Mouse (Mus musculus): ENCODE results near the gene Ascl3. TPM values are rescaled to one million over a fixed set of nuclear protein-coding genes. Genes with fewer than 3 reads are reported as not detected.

Ascl3 gene
- polyA plus RNA-seq, 1 experiment from 2014 or later: not detected

DNA sequence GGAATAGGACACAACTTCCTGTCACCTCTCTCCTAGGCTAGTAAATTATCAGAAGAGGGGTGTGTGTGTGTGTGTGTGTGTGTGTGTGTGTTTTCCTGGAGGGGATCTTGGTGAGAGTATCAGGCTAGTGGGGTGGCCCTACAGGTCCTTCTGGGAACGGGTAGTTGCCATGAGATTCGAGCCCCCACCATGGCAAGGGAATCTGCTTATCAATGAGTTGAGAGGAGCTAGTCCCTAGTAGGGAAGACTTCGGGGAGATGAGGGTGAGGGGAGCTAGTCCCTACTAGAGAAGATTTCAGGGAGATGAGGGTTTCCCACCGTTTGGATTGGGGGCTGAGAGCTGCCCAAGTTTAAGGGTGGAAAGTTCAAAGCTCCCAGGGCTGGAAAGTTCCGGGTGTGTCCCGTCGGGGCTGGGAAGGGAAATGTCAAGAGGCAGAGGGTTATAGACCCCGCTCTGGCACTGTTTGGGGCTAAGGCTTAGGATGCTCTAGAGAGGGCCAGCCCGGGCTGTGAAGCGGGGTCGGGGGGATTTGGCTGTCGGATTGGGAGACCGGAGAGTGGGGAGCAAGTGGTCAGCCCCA is 20.0 kb upstream of the Ascl3 start:
- Histone ChIP-seq H3K9ac (peak overlapping the region; percentile 80), H3K27me3 (ENCODE audit: control insufficient read depth, insufficient read depth, low read length) (no peaks in the 10 kb centered on the region), H3K27ac (peak overlapping the region; percentile 84), H3K36me3 (replicated peaks; ENCODE audit: control insufficient read depth, insufficient read depth) (peaks cover 6% of the 10 kb centered on the region), H3K9me3 (ENCODE audit: control insufficient read depth, low read length) (no peaks in the 10 kb centered on the region), H3K4me1 (replicated peaks; ENCODE audit: control insufficient read depth, insufficient read depth, low read length) (peaks cover 16% of the 10 kb centered on the region), H3K4me2 (replicated peaks) (peak overlapping the region; percentile 79), H3K4me3 (replicated peaks; ENCODE audit: low read length) (peak overlapping the region; percentile 52)
- no peak for DNase-seq (ENCODE audit: low spot score)
- ATAC-seq (ENCODE audit: low FRiP score): no peak
- WGBS: 6% methylated on average over 13 of the region's 13 CpGs

DNA sequence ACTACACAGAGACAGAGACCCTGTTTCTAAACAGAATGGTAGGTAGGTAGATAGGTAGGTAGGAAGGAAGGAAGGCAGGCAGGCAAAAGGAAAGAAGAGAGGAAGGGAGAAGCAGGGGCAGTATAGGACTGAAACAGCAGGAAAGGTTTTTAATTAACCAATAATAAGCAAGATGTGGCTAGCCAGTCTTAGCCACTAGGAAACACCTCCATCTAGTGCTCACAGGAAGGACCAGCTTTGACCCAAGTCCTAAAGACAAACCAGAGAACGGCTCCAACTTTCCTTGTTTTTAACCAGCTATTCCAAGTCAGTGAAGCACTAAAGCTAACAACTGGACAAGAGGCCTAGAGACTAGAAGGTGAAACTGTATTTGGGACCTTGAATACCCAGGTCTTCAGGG is 16.2 kb upstream of the Ascl3 start:
- 68% methylated on average over 1 of the region's 1 CpGs for WGBS

GRCm38 (mm10) chr7:109741703-109742102 is 10.2 kb upstream of the Ascl3 start:
- Histone ChIP-seq H3K27me3 (ENCODE audit: control insufficient read depth, insufficient read depth, low read length) (no peaks in the 10 kb centered on the region), H3K9ac (no peak overlapping the region), H3K9me3 (ENCODE audit: control insufficient read depth, low read length) (no peaks in the 10 kb centered on the region), H3K4me1 (replicated peaks; ENCODE audit: control insufficient read depth, insufficient read depth, low read length) (no peaks in the 10 kb centered on the region), H3K4me2 (replicated peaks) (no peak overlapping the region), H3K27ac (no peak overlapping the region), H3K36me3 (replicated peaks; ENCODE audit: control insufficient read depth, insufficient read depth) (peaks cover 91% of the 10 kb centered on the region), H3K4me3 (replicated peaks; ENCODE audit: low read length) (no peak overlapping the region)
- no peak for ATAC-seq (ENCODE audit: low FRiP score)
- no peak for DNase-seq (ENCODE audit: low spot score)
- 93% methylated on average over 4 of the region's 4 CpGs for WGBS

More for the DNA sequence above, 16.2 kb upstream of the Ascl3 start:
- H3K27ac ChIP-seq: no peak overlapping the region
- H3K4me3 ChIP-seq (replicated peaks; ENCODE audit: low read length): no peak overlapping the region
- no peaks in the 10 kb centered on the region for H3K27me3 ChIP-seq (ENCODE audit: control insufficient read depth, insufficient read depth, low read length)
- DNase-seq (ENCODE audit: low spot score): no peak
- ATAC-seq (ENCODE audit: low FRiP score): no peak
- H3K4me2 ChIP-seq (replicated peaks): no peak overlapping the region
- peaks cover 42% of the 10 kb centered on the region for H3K36me3 ChIP-seq (replicated peaks; ENCODE audit: control insufficient read depth, insufficient read depth)
- H3K9me3 ChIP-seq (ENCODE audit: control insufficient read depth, low read length): no peaks in the 10 kb centered on the region
- peaks cover 6% of the 10 kb centered on the region for H3K4me1 ChIP-seq (replicated peaks; ENCODE audit: control insufficient read depth, insufficient read depth, low read length)
- H3K9ac ChIP-seq: no peak overlapping the region

GRCm38 (mm10) chr7:109741060-109741459 is 9.5 kb upstream of the Ascl3 start:
- Histone ChIP-seq H3K36me3 (replicated peaks; ENCODE audit: control insufficient read depth, insufficient read depth) (peaks cover 91% of the 10 kb centered on the region), H3K27me3 (ENCODE audit: control insufficient read depth, insufficient read depth, low read length) (no peaks in the 10 kb centered on the region), H3K9ac (no peak overlapping the region), H3K9me3 (ENCODE audit: control insufficient read depth, low read length) (no peaks in the 10 kb centered on the region), H3K4me2 (replicated peaks) (no peak overlapping the region), H3K27ac (no peak overlapping the region), H3K4me1 (replicated peaks; ENCODE audit: control insufficient read depth, insufficient read depth, low read length) (no peaks in the 10 kb centered on the region), H3K4me3 (replicated peaks; ENCODE audit: low read length) (no peak overlapping the region)
- no peak for DNase-seq (ENCODE audit: low spot score)
- ATAC-seq (ENCODE audit: low FRiP score): no peak
- WGBS: 93% methylated on average over 1 of the region's 1 CpGs

GRCm38 (mm10) chr7:109739822-109740370 is 8.4 kb upstream of the Ascl3 start:
- DNase-seq (ENCODE audit: low spot score): no peak
- no peak overlapping the region for H3K4me2 ChIP-seq (replicated peaks)

DNA sequence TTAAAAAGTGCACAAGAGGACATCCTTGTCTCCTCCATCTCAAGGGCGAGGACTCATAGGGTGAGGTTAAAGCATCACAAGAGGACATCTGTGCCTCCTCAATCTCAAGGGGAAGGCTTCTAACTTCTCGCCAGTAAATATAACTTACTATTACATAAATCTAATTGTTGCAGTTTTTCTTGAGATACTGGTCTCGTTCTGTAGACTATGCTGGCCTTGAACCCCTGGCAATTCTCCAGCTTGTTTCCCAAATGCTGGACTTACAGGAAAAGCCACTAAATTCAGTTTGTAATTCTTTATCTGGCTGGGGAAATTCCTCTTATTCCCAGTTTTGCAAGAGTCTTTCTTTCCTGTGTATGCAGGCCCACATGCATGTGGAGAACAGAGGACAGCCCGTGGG is 3.3 kb upstream of the Ascl3 start:
- Histone ChIP-seq H3K4me1 (replicated peaks; ENCODE audit: control insufficient read depth, insufficient read depth, low read length) (no peaks in the 10 kb centered on the region), H3K36me3 (replicated peaks; ENCODE audit: control insufficient read depth, insufficient read depth) (peaks cover 49% of the 10 kb centered on the region), H3K4me3 (replicated peaks; ENCODE audit: low read length) (no peak overlapping the region), H3K27ac (no peak overlapping the region), H3K9me3 (ENCODE audit: control insufficient read depth, low read length) (no peaks in the 10 kb centered on the region), H3K4me2 (replicated peaks) (no peak overlapping the region), H3K9ac (no peak overlapping the region), H3K27me3 (ENCODE audit: control insufficient read depth, insufficient read depth, low read length) (no peaks in the 10 kb centered on the region)
- DNase-seq (ENCODE audit: low spot score): no peak
- 89% methylated on average over 4 of the region's 4 CpGs for WGBS
- ATAC-seq (ENCODE audit: low FRiP score): no peak

More at GRCm38 (mm10) chr7:109739822-109740370, 8.4 kb upstream of the Ascl3 start:
- no peak for ATAC-seq (ENCODE audit: low FRiP score)
- Histone ChIP-seq H3K9me3 (ENCODE audit: control insufficient read depth, low read length) (no peaks in the 10 kb centered on the region), H3K36me3 (replicated peaks; ENCODE audit: control insufficient read depth, insufficient read depth) (peaks cover 92% of the 10 kb centered on the region), H3K27ac (no peak overlapping the region), H3K4me3 (replicated peaks; ENCODE audit: low read length) (no peak overlapping the region), H3K9ac (no peak overlapping the region), H3K4me1 (replicated peaks; ENCODE audit: control insufficient read depth, insufficient read depth, low read length) (no peaks in the 10 kb centered on the region), H3K27me3 (ENCODE audit: control insufficient read depth, insufficient read depth, low read length) (no peaks in the 10 kb centered on the region)
- WGBS: 94% methylated on average over 5 of the region's 5 CpGs

DNA sequence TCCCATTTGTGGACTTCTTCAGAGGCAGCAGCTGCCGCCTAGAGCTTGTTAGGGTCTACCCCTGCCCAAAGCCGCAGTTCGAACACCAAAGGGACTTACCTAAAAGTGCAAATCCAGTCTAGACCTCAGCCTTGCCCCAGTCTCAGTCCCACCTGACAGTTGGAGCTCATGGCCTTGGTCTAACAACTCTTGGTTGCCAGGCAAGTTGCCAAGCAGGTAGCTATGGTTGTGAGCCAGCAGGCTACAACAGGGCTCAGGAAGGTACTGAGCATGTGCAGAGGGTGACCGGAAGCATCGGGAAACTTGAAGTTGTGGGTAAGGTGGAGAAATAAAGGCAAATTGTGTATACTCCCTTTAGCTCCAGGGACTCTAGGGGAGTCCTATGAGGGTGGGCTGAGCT is 7.8 kb downstream of the Ascl3 start, which contains the start of gene BC051019:
Gene BC051019, minus strand, starts transcription at position 154 of the 400 bp plus-strand sequence.
- Histone ChIP-seq H3K4me2 (replicated peaks) (no peak within 1 kb of the TSS), H3K9ac (no peak within 1 kb of the TSS), H3K27me3 (ENCODE audit: control insufficient read depth, insufficient read depth, low read length) (no peaks in the 10 kb centered on the region), H3K4me1 (replicated peaks; ENCODE audit: control insufficient read depth, insufficient read depth, low read length) (no peaks in the 10 kb centered on the region), H3K36me3 (replicated peaks; ENCODE audit: control insufficient read depth, insufficient read depth) (no peaks in the 10 kb centered on the region), H3K9me3 (ENCODE audit: control insufficient read depth, low read length) (no peaks in the 10 kb centered on the region), H3K27ac (no peak within 1 kb of the TSS), H3K4me3 (replicated peaks; ENCODE audit: low read length) (no peak within 1 kb of the TSS)
- DNase-seq (ENCODE audit: low spot score) (no peak), ATAC-seq (ENCODE audit: low FRiP score) (no peak)
- WGBS: 92% methylated on average over 5 of the region's 5 CpGs

DNA sequence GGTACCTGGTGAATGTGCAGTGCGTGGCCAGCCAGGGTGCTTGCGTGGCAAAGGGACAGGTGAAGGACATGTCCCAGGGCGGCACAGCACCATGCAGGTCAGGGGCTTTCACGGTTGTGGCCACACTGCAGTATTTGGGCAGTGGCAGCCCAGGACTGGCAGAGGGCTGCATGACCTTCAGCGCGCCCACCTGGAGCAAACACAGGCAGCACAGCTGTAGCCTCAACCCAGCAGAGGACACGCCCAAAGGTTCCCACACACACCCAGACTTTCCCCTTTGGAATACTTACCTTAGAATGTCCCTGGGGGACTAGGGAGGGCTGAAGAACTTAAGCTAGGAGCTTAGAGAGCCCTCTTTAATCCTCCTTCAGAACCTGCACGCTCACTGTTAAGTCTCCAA is 8.4 kb downstream of the Ascl3 start:
- H3K4me3 ChIP-seq (replicated peaks; ENCODE audit: low read length): no peak overlapping the region
- H3K9ac ChIP-seq: no peak overlapping the region
- WGBS: 94% methylated on average over 8 of the region's 8 CpGs
- H3K36me3 ChIP-seq (replicated peaks; ENCODE audit: control insufficient read depth, insufficient read depth): no peaks in the 10 kb centered on the region
- no peak overlapping the region for H3K27ac ChIP-seq
- H3K4me1 ChIP-seq (replicated peaks; ENCODE audit: control insufficient read depth, insufficient read depth, low read length): no peaks in the 10 kb centered on the region
- H3K4me2 ChIP-seq (replicated peaks): no peak overlapping the region
- ATAC-seq (ENCODE audit: low FRiP score): no peak
- no peak for DNase-seq (ENCODE audit: low spot score)
- H3K9me3 ChIP-seq (ENCODE audit: control insufficient read depth, low read length): no peaks in the 10 kb centered on the region
- H3K27me3 ChIP-seq (ENCODE audit: control insufficient read depth, insufficient read depth, low read length): no peaks in the 10 kb centered on the region

GRCm38 (mm10) chr7:109722618-109723017 is 8.9 kb downstream of the Ascl3 start:
- Histone ChIP-seq H3K9ac (no peak overlapping the region), H3K27ac (no peak overlapping the region), H3K9me3 (ENCODE audit: control insufficient read depth, low read length) (no peaks in the 10 kb centered on the region), H3K4me2 (replicated peaks) (no peak overlapping the region), H3K27me3 (ENCODE audit: control insufficient read depth, insufficient read depth, low read length) (no peaks in the 10 kb centered on the region), H3K4me3 (replicated peaks; ENCODE audit: low read length) (no peak overlapping the region), H3K4me1 (replicated peaks; ENCODE audit: control insufficient read depth, insufficient read depth, low read length) (no peaks in the 10 kb centered on the region), H3K36me3 (replicated peaks; ENCODE audit: control insufficient read depth, insufficient read depth) (no peaks in the 10 kb centered on the region)
- WGBS: 90% methylated on average over 2 of the region's 2 CpGs
- DNase-seq (ENCODE audit: low spot score) (no peak), ATAC-seq (ENCODE audit: low FRiP score) (no peak)
